17 mouse cellular contexts compared by ENCODE assay signal in genomic region chr15:83520861-83521382, GRCm38 (mm10). TPM values are rescaled to one million over a fixed set of nuclear protein-coding genes. Genes with fewer than 3 reads are reported as not detected.
DNase-seq lines count a peak whose midpoint lies in the region; ATAC-seq lines count a peak whose summit lies in the region.
"Had no signal": no experiment of that assay in that cellular context is flagged by ENCODE, and none has a peak within 500 bp of the region (broad histone marks: within the 10 kb centered on the region; RNA-seq: fewer than 3 reads in every experiment).

No protein-coding gene starts in this region.

- 79% methylated on average over 6 of the region's 6 CpGs for WGBS in heart, embryonic 15.5 days
- 85% methylated on average over 6 of the region's 6 CpGs for WGBS in intestine, embryonic 16.5 days

- no peaks in the 10 kb centered on the region for H3K27me3 ChIP-seq in heart, embryonic 15.5 days
- peaks cover 6% of the 10 kb centered on the region for H3K27me3 ChIP-seq in intestine, embryonic 16.5 days (replicated peaks; ENCODE audit: control insufficient read depth, insufficient read depth, low read length)

- no peak overlapping the region for H3K4me2 ChIP-seq in heart, embryonic 15.5 days
- no peak overlapping the region for H3K4me2 ChIP-seq in intestine, embryonic 16.5 days (ENCODE audit: low read depth, low read length)
- H3K4me2 ChIP-seq: embryonic facial prominence, embryonic 15.5 days; forebrain, embryonic 15.5 days; hindbrain, embryonic 14.5 days; intestine, embryonic 15.5 days had no signal

- no peak overlapping the region for H3K9ac ChIP-seq in heart, embryonic 15.5 days
- H3K9ac ChIP-seq in intestine, embryonic 16.5 days (ENCODE audit: low read depth, low read length) = no peak overlapping the region
- H3K9ac ChIP-seq: embryonic facial prominence, embryonic 15.5 days; forebrain, embryonic 15.5 days; hindbrain, embryonic 14.5 days; intestine, embryonic 15.5 days had no signal

- H3K36me3 ChIP-seq in heart, embryonic 15.5 days = no peaks in the 10 kb centered on the region
- H3K36me3 ChIP-seq in intestine, embryonic 16.5 days (ENCODE audit: control insufficient read depth, insufficient read depth, low read length) = no peaks in the 10 kb centered on the region
- H3K36me3 ChIP-seq: embryonic facial prominence, embryonic 15.5 days; forebrain, embryonic 15.5 days; hindbrain, embryonic 10.5 days; intestine, embryonic 15.5 days had no signal

- peak overlapping the region; percentile 25; the same call in 1 of the 2 replicates for H3K27ac ChIP-seq in heart, embryonic 15.5 days
- H3K27ac ChIP-seq in intestine, embryonic 16.5 days (ENCODE audit: low read length) = no peak overlapping the region
- H3K27ac ChIP-seq: embryonic facial prominence, embryonic 15.5 days; forebrain, embryonic 15.5 days; hindbrain, embryonic 10.5 days; hindbrain, embryonic 14.5 days; intestine, embryonic 15.5 days had no signal

- peaks cover 56% of the 10 kb centered on the region for H3K4me1 ChIP-seq in heart, embryonic 15.5 days (replicated peaks)
- 0 out of 2 replicates have a peak, but pooled peaks cover 5% of the 10 kb centered on the region for H3K4me1 ChIP-seq in intestine, embryonic 16.5 days (ENCODE audit: control insufficient read depth, insufficient read depth, low read length)

- H3K9me3 ChIP-seq in heart, embryonic 15.5 days (replicated peaks) = no peaks in the 10 kb centered on the region
- no peaks in the 10 kb centered on the region for H3K9me3 ChIP-seq in intestine, embryonic 16.5 days (ENCODE audit: control insufficient read depth, low read length)
- H3K9me3 ChIP-seq: embryonic facial prominence, embryonic 15.5 days; forebrain, embryonic 15.5 days; intestine, embryonic 15.5 days had no signal

- no peak overlapping the region for H3K4me3 ChIP-seq in heart, embryonic 15.5 days
- H3K4me3 ChIP-seq in intestine, embryonic 16.5 days (ENCODE audit: low read length) = no peak overlapping the region
- H3K4me3 ChIP-seq: embryonic facial prominence, embryonic 15.5 days; erythroblast, embryonic 14.5 days; forebrain, embryonic 15.5 days; hindbrain, embryonic 10.5 days; intestine, embryonic 15.5 days had no signal

- ATAC-seq in heart, embryonic 15.5 days (replicated peaks; ENCODE audit: insufficient number of reproducible peaks, insufficient read depth, low FRiP score, low read depth) = no peak
- no peak for ATAC-seq in intestine, embryonic 16.5 days
- ATAC-seq: forebrain, embryonic 15.5 days; intestine, embryonic 15.5 days had no signal

- no peak for DNase-seq in heart, adult 9 months (ENCODE audit: low spot score in 2 of 2)
- peak; percentile 33 for DNase-seq in ovary, postnatal 36 days (ENCODE audit: low spot score)
- DNase-seq in ovary, postnatal 10 days (ENCODE audit: low spot score) = no peak
- DNase-seq in fat pad, adult 2 months (ENCODE audit: extremely low read depth, low read depth, low spot score) = peak; percentile 94
- DNase-seq: adrenal gland, postnatal 14 days; cerebellum, adult 11-12 months; cerebellum, adult 9-11 months; gastrocnemius, postnatal 14 days; heart, postnatal 14 days had no signal

RNA-seq across cellular contexts. Expression of gene Bik, which starts 5.7 kb away (rescaled TPM):
- polyA plus RNA-seq in heart, embryonic 15.5 days (2015; fragmentation: Nextera tagmentation; extraction: Ambion mirVana) = 24.0 and 24.5 TPM in 2 replicates
- polyA plus RNA-seq in intestine, embryonic 16.5 days (2015; fragmentation: Nextera tagmentation; extraction: Ambion mirVana) = 3.1 and 4.3 TPM in 2 replicates
- polyA plus RNA-seq: erythroblast, embryonic 14.5 days had no signal

RNA-seq across cellular contexts. Expression of gene Ttll1, which starts 10.2 kb away (rescaled TPM):
- 22.9 and 23.4 TPM in 2 replicates for polyA plus RNA-seq in heart, embryonic 15.5 days (2015; fragmentation: Nextera tagmentation; extraction: Ambion mirVana)
- polyA plus RNA-seq in intestine, embryonic 16.5 days (2015; fragmentation: Nextera tagmentation; extraction: Ambion mirVana) = 14.1 and 17.1 TPM in 2 replicates

RNA-seq across cellular contexts. Expression of gene Tspo, which starts 42.5 kb away (rescaled TPM):
- polyA plus RNA-seq in heart, embryonic 15.5 days (2015; fragmentation: Nextera tagmentation; extraction: Ambion mirVana) = 149 and 164 TPM in 2 replicates
- 128 and 133 TPM in 2 replicates for polyA plus RNA-seq in intestine, embryonic 16.5 days (2015; fragmentation: Nextera tagmentation; extraction: Ambion mirVana)

RNA-seq across cellular contexts. Expression of gene Mcat, which starts 42.7 kb away (rescaled TPM):
- 25.8 and 30.5 TPM in 2 replicates for polyA plus RNA-seq in heart, embryonic 15.5 days (2015; fragmentation: Nextera tagmentation; extraction: Ambion mirVana)
- 26.4 and 27.0 TPM in 2 replicates for polyA plus RNA-seq in intestine, embryonic 16.5 days (2015; fragmentation: Nextera tagmentation; extraction: Ambion mirVana)

RNA-seq across cellular contexts. Expression of gene Pacsin2, which starts 56.5 kb away (rescaled TPM):
- polyA plus RNA-seq in heart, embryonic 15.5 days (2015; fragmentation: Nextera tagmentation; extraction: Ambion mirVana) = 59.3 and 75.3 TPM in 2 replicates
- 76.4 and 81.6 TPM in 2 replicates for polyA plus RNA-seq in intestine, embryonic 16.5 days (2015; fragmentation: Nextera tagmentation; extraction: Ambion mirVana)

Comparison
In these comparisons a context has a peak if more than half of its experiments do, and no peak if none do; other contexts are left out.
1. DNase-seq: peak in ovary, postnatal 36 days (single experiment) and fat pad, adult 2 months (single experiment); none in heart, adult 9 months (0 of 2) and ovary, postnatal 10 days (single experiment).